Mouse (Mus musculus) cortical plate, adult 2 months (tissue): Measurements from ENCODE around the gene Adamts13.

ENCODE experiments used
- CTCF ChIP-seq: fragments of 200-500 bp; IDR thresholded peaks from 2 replicates; pipeline ENCODE4 v1.5.1; 2011; ENCODE audit warnings: mild to moderate bottlenecking, control low read depth, low read length; ENCODE audit not compliant: insufficient read depth; ENCODE audit errors: extremely low read depth
- POLR2A ChIP-seq: fragments of 200-500 bp; IDR thresholded peaks from 2 replicates; pipeline ENCODE4 v1.6.1; 2011; ENCODE audit warnings: mild to moderate bottlenecking, low read length, control low read depth; ENCODE audit not compliant: insufficient read depth; ENCODE audit errors: extremely low read depth

DNA sequence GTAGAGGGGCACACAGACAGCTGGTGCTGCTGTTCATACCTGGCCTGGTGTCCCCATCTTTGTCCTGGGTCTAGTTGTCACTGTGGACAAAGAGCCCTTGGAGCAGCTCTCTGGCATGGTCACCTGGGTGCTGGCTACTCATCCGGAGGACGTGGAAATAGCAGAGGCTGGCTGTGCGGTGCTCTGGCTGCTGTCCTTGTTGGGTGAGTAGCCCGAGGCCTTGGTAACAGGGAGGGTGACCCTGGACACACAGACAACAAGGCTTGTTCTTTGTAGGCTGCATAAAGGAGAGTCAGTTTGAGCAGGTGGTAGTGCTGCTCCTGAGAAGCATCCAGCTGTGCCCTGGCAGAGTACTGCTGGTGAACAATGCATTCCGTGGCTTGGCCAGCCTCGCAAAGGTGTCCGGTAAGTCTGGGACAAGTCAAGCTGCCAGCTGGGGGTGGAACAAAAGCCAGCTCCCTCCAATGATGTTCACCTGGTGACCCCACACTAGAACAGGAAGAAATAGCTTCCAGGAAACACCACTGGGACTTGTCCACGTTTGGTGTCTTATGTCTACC lies 21.8 kb upstream of the Adamts13 start:
- TF ChIP-seq POLR2A (no peak), CTCF (no peak)
